Mouse (Mus musculus) heart, adult 9 months (tissue): ENCODE data around the gene Cd151.

Experiments
- DNase-seq, 2 experiments: peaks; one replicate each; pipeline ENCODE4 v3.0.0; 2022; ENCODE audit warnings: low spot score in 2 of 2

Cd151 gene

DNA sequence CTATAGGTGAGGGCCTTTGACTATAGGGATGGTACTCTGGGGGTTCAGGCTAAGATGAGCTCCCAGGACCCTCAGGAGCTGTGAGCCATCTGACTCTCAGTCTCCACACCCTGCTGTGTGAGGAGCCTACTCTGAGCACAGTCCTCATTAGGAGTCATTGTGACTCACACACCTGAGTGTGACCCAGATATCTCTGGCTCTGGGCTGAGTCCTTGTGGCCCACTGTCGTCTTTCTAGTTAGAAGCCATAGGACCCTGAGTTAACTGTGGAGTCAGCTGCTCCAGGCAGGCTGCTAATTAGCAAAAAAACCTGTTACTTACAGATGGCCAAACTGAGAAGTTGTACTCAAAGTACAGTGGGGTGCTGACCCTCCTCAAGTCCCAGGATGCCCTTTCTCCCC, 26.5 kb downstream of the Cd151 start:
- DNase-seq = no peak

DNA sequence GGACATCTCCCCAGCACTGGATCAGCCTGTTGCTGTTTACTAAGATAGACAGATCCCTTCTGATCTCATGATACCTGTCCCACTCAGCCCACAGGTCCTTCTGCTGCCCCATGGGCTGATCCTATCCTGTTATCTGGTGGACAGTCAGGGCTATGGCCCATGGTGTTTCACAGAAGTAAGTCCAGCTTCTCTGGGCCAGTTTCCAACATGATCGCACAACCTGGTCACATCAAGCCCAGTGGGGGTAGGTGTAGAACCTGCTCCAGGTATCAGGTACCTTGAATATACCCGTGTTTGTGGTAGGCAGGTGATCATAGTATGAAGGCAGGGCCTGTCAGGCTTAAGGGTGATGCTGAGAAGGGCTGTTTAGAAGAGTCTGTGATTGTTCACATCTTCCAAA, 28.2 kb downstream of the Cd151 start:
- DNase-seq = no peak

DNA sequence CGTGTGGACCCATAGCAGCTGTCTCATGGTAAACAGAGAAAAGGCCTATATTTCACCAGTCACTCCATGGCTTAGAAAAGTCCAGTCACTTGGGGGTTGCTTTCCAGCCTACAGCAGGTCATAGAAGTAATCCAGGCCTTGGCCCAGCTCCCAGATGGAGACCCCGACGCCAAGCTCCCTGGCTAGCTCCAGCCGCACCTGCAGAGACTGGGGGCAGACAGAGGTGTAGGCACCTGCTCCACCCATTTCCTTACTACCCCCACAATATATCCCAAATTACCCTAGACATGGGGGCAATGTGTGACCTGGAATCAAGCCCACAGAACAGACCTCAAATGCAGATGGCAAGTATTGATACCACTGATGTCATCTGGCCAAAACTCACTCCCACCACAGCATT, 28.7 kb downstream of the Cd151 start:
- DNase-seq = no peak

DNA sequence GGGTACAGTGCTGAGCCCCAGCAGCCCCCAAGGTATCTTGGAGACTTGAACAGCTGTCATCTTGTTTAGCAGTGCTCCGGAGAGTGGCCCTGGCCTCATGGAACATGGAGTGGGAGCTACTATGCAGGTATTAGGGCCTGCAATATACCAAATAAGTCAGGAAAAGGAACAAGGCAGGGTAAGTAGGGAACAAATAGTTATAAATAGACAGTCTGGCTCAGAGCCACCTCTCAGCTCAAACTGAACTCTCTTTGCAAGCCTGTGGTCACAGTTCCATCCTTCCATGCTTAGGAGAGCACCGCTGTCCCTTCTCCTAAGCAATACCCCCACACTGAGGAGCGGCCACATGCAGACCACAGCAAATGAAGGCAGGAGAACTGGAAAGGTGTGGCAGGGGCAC, 30.4 kb downstream of the Cd151 start:
- DNase-seq = peak in 1 of 2 experiments; percentile 43

DNA sequence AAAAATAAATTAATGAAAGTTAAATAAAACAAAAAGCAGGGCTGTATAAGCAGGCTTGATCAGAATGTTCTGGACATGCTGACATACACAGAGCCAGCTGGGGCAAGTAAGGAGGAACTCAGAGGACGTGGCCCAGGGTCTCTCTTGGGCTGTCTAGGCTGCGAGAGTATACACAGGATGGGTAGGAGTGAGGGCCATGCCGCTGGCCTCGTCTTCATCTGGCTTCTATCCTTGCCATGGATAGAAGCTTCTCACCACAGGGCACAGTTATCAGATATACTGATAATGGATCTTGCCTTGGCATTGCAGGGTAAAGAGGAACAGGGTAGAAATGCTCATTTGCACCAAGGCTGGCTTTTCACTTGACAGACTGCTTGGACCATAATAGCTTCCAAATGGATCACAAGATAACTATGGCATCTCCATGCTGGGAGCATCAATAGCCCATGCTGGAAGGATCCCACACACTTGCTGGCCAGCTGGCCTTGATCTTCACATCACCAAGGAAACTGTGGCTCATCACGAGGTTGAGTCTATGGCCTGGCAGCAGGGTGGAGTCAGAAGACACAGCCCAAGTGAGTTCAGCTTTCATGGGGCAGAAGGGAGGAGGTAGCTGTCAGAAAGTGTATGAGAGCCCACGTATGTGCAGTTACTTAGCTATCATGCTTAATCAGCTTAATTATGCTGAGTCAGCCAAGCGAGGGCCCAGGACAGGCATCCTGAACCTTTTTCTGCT, 34.8 kb downstream of the Cd151 start:
- DNase-seq = no peak

DNA sequence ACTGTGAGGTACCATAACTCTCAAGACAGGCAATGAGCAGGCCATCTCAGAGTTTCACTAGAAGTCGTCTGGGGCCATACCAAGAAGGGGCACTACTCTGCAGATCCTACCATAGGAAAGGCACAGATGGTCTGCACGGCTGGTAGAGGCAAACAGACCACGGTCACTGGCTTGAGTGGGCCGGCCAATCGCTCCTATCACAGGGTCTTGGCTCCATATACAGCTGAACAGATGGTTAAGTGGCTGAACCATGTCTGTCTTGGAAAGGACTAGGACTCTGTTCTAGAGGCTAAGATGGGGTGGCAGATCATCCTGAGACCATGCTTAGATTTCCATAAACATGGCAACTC, 35.3 kb downstream of the Cd151 start:
- no peak for DNase-seq

DNA sequence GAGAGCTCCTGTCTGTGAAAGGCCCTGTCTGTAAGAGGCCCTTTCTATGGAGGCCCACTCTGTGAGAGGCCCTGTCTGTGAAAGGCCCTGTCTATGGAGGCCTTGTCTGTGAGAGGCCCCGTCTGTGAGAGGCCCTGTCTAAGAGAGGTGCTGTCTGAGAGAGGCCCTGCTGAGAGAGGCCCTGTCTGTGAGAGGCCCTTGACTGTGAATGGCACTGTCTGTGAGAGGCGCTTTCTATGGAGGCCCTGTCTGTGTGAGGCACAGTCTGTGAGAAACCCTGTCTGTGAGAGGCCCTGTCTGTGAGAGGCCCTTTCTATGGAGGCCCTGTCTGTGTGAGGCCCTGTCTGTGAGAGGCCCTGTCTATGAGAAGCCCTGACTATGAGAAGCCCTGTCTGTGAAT, 39.1 kb downstream of the Cd151 start:
- DNase-seq = no peak

DNA sequence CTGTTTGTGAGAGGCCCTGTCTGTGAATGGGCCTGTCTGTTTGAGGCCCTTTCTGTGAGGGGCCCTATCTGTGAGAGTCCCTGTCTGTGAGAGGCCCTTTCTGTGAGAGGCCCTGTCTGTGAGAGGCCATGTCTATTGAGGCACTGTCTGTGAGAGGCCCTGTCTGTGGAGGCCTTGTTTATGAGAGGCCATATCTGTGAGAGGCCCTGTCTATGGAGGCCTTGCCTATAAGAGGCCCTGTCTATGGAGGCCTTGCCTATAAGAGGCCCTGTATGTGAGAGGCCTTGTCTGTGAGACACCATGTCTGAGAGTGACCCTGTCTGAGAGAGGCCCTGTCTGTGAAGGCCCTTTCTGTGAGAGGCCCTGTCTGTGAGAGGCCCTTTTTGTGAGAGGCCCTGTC, 41.0 kb downstream of the Cd151 start:
- no peak for DNase-seq

DNA sequence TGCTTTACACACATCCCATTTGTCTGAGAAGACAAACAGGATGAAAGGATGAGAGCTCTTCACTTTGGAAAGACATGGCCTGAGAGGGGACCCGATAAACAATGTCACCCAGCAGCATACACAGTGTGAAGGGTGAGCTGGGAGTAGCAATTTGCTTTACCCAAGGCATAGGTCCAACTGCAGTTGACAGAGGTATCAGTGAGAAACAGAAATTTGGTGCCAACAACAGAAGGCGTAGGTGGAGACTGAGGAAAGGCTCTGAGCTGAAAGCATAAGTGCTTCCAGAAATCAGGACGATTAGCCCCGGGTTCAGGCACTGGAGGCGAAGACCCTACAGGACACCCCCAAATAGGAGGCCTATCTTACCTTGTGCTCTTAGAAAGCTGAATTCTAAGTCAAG, 43.0 kb downstream of the Cd151 start:
- no peak for DNase-seq

DNA sequence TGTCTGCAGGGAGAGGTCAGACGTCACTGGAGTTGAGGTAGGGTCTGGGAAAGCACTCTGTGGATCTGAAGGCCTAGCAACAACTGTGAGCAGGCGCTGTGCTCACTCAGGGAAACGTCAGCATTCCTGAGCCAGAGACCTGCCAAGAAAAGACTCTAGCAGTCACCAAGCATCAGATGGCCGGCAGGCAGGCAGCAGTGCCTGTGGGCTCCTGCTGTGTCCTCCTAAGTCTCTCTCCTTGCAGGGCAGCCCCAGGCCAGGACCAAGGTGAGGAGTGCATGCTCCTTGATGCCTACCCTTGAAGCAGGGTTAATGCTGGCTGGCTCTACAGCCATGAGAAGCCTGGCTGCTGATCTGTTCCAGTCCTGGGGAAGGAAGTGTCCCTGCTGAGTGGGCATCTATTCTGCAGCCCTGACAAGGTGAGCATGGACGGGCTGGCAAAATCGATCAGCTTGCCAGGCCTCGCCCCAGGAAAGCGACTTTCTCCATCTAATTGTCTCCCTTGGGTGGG, 43.5 kb downstream of the Cd151 start:
- DNase-seq = no peak

DNA sequence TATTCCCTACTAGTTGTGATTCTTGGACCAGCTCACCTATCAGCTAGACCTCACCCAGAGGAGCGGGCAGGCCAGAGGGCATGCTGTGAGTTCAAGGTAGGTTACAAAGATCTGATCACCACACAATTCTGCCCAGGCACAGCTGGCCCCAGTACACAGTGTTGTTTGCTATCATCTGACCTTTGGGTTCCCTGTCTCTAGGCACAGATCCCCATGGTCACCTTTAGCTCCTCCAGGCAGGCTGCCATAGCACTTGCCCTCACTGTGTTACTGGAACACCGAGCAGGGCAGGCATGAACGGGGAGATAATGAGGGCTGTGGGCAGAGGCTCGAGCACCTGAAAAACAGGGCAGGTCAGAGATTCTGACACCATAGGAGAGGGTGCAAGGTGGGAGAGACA, 50.4 kb downstream of the Cd151 start:
- DNase-seq = peak; percentile 23 to 43

DNA sequence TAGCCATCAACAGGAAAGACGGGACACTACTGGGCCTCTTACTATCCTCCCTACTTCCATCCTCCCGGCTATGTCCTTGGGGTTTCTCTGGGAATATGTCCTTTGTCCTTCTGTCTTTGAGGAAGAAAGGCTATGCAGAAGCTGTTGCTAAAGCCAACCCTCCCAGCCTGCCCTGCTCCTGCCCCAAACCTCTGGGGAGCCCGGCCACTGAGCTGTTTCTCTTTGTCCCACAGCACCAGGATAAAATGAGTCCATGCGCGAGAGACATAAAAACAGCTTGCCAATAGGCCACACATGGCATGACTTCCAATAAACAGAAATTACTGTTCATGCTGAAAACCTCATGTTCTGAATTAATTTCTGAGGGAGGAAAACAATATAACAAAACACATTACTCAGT, 51.1 kb downstream of the Cd151 start:
- no peak for DNase-seq

DNA sequence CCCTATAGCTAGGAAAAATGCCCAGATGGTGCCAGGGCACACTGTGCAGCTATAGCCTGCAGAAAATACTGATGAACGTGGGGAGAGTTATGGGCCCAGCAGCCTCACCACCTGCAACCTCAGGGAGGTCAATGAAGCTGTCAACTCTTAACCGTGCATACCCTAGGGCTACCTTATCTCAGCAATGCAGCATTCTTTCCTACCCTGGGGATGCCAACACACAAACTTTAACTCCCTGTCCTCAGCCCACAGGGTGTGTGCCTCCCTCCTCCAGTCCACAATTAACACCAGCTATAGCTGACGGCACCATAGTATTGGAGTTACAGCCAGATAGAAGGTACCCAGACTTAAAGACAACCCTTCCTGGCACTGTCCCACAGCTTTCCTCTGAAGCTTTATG, 51.7 kb downstream of the Cd151 start:
- DNase-seq = peak in 1 of 2 experiments; percentile 49

DNA sequence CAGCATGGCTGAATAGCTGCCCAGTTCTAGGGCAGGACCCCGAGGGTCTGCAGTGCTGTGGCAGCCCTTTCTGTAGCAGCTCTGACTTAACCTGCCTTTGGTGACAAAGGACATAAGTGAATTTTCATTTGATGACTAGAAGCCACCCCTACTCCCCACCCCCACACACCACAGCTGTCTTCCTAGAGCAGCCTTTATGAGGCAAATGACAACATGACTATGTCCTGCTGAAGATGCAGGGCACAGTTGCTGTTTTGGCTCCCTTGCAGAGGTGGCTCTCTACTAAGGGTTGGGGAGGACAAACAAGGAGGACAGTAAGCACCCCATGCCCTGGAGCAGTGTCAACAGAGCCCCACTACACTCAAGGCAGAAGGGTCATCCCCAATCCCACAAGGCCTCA, 52.6 kb downstream of the Cd151 start:
- DNase-seq = no peak
